Mouse (Mus musculus) heart, embryonic 14.5 days (tissue): ENCODE measurements at regions not wholly inside any gene's neighbourhood (a gene's known extent, or its start where the extent isn't known, plus 50 kb on each side); places are given as distances from the start of the nearest gene placed in this dataset.

Experiments
- ATAC-seq: fragments of 200-750 bp; cut with Nextera tagmentation; 2 replicates; pipeline ENCODE4 v1.8.0; 2017; ENCODE audit warnings: low read depth, moderate TSS enrichment; ENCODE audit not compliant: insufficient number of reproducible peaks, insufficient read depth, low FRiP score
- H3K27ac ChIP-seq, 2 experiments: fragments of 200-500 bp in 1 of 2; fragments of 300-500 bp in 1 of 2; sonication (generic) in 1 of 2; replicated peaks in 1 of 2; 2 replicates each; pipeline ENCODE4 v1.5.1; 2012 to 2014; ENCODE audit warnings: low read depth in 2 of 2, low read length in 2 of 2, control low read depth in 1 of 2, mild to moderate bottlenecking in 1 of 2, mixed read lengths in 1 of 2; ENCODE audit not compliant: control insufficient read depth in 1 of 2, insufficient read depth in 1 of 2
- H3K27me3 ChIP-seq: fragments of 300-500 bp; sonication (generic); 2 replicates; pipeline ENCODE4 v1.6.1; 2014; ENCODE audit warnings: mild to moderate bottlenecking, low read length, control low read depth; ENCODE audit not compliant: control insufficient read depth, insufficient read depth
- H3K36me3 ChIP-seq: fragments of 300-500 bp; sonication (generic); 2 replicates; pipeline ENCODE4 v1.6.1; 2014; ENCODE audit warnings: mild to moderate bottlenecking, control low read depth, low read length, mixed read lengths; ENCODE audit not compliant: control insufficient read depth, insufficient read depth
- H3K4me1 ChIP-seq, 2 experiments: fragments of 200-500 bp in 1 of 2; fragments of 300-500 bp in 1 of 2; sonication (generic) in 1 of 2; 2 replicates each; pipeline ENCODE4 v1.6.1; 2012 to 2014; ENCODE audit warnings: low read length in 2 of 2, control low read depth in 1 of 2, mixed read lengths in 1 of 2; ENCODE audit not compliant: control insufficient read depth in 2 of 2, insufficient read depth in 2 of 2
- H3K4me2 ChIP-seq: fragments of 300-500 bp; sonication (generic); 2 replicates; pipeline ENCODE4 v1.6.1; 2014; ENCODE audit warnings: mild to moderate bottlenecking, low read length
- H3K4me3 ChIP-seq, 2 experiments: fragments of 200-500 bp in 1 of 2; fragments of 300-500 bp in 1 of 2; sonication (generic) in 1 of 2; 2 replicates each; pipeline ENCODE4 v1.5.1; 2012 to 2014; ENCODE audit warnings: low read length in 2 of 2, mild to moderate bottlenecking in 2 of 2, control low read depth in 1 of 2, low read depth in 1 of 2, moderate library complexity in 1 of 2; ENCODE audit not compliant: control insufficient read depth in 1 of 2, insufficient read depth in 1 of 2
- H3K9ac ChIP-seq: fragments of 300-500 bp; sonication (generic); 2 replicates; pipeline ENCODE4 v1.6.1; 2014; ENCODE audit warnings: mild to moderate bottlenecking, low read length
- H3K9me3 ChIP-seq: fragments of 300-500 bp; sonication (generic); 2 replicates; pipeline ENCODE4 v1.6.1; 2016; ENCODE audit warnings: low read length, control low read depth; ENCODE audit not compliant: control insufficient read depth
- WGBS: fragments of 180-500 bp; shearing (Covaris S2); extraction: QIAGEN DNeasy Blood & Tissue Kit; methylation state at CpG from one replicate; pipeline ENCODE4 v1.1.7; 2014; 5-methylcytosine and 5-hydroxymethylcytosine counted together

DNA sequence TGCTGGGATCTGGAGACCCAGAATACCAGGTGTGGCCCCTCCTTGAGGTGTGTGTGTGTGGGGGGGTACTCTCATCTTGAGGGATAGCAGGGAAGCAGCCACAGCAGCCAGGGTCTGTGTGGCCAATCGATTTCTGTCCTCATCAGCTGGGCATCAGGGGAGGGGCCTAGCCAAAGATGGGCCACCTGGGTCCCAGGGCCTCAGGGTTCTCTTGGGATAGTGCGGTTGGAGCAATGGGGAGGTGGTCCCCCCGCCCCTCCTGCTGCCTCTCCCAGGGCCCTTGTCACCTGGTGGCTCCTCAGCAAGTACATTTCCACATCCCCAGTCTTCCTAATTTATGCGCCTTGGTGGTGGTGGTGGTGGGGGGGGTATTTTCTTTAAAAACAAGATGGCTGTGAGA is 55.4 kb downstream of the Uncx start:
- Histone ChIP-seq H3K4me2 (no peak overlapping the region), H3K9ac (no peak overlapping the region), H3K4me3 (no peak overlapping the region), H3K4me1 (peaks cover 0 to 5% of the 10 kb centered on the region in 2 experiments; a peak in 2 of 4 replicates), H3K9me3 (no peaks in the 10 kb centered on the region), H3K27ac (no peak overlapping the region), H3K27me3 (peaks cover 91% of the 10 kb centered on the region), H3K36me3 (no peaks in the 10 kb centered on the region)
- ATAC-seq: no peak
- WGBS: 23% methylated on average over 4 of the region's 4 CpGs

DNA sequence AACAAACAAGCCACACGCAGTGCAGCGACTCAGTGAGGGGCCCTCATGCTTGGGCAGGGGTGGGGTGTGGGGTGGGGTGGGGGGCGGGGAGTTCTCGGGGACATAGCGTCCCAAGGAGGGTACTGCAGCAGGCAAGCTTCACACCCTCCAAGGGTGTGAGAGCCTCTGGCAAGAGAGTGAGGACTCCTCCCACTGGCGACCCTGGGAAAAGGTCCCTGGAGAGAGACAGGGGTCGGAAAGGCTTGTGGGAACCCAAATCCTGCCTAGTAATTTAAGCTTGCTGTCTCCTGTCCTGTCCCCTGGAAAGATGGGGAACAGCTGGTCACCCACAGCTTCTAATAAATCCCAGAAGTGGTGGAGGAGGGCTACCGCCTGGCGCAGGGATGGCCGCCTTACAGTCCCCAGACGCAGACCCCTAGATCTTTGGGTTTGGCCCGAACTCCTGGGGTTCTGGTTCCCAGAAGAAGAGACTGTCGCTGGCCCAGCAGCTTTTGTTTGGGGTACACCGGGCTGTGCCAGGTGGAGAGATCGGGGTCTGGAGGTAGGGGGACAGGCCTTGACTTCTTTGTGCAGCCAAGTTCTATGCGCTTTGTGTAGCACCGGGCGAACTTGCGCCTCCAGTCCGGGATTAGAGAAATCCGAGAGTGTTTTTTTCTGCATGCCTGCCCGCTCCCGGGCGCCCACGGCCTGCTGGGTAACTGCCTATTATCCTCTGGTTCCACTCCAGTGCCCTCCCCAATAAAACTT is 56.1 kb downstream of the Uncx start:
- H3K27ac ChIP-seq: no peak overlapping the region
- ATAC-seq: no peak
- under 1% methylated on average over 25 of the region's 25 CpGs for WGBS
- no peaks in the 10 kb centered on the region for H3K9me3 ChIP-seq
- H3K4me3 ChIP-seq: peak overlapping the region in 1 of 2 experiments; percentile 13; a peak in 2 of 4 replicates
- peaks cover 93% of the 10 kb centered on the region for H3K27me3 ChIP-seq
- H3K4me1 ChIP-seq: peaks cover 0 to 5% of the 10 kb centered on the region in 2 experiments; a peak in 2 of 4 replicates
- H3K36me3 ChIP-seq: no peaks in the 10 kb centered on the region
- H3K9ac ChIP-seq: no peak overlapping the region
- peak overlapping the region; percentile 44 for H3K4me2 ChIP-seq

DNA sequence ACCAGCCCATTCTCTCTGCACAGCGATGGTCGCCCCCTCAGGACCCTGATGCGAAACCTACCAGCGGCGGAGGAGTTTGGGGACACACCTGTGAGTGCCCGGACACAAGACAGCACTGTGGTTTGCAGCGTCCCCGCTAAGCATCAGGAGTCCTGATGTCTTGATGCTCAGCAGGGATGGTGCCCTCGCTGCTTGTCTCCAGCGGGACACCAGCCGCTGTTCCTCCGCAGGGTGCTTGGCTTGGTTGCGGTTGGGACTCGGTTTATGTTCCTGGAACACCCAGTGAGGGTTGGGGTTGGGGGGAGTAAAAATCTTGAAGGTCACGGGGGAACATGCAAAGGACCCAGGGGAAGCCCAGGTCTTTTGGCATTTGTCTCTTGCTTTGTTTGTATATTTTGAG is 56.9 kb downstream of the Uncx start:
- Histone ChIP-seq H3K9ac (no peak overlapping the region), H3K36me3 (no peaks in the 10 kb centered on the region), H3K4me1 (peaks cover 0 to 5% of the 10 kb centered on the region in 2 experiments; a peak in 2 of 4 replicates), H3K27ac (no peak overlapping the region), H3K4me3 (no peak overlapping the region), H3K4me2 (no peak overlapping the region), H3K9me3 (no peaks in the 10 kb centered on the region), H3K27me3 (peaks cover 92% of the 10 kb centered on the region)
- ATAC-seq: no peak
- WGBS: 4% methylated on average over 15 of the region's 15 CpGs

DNA sequence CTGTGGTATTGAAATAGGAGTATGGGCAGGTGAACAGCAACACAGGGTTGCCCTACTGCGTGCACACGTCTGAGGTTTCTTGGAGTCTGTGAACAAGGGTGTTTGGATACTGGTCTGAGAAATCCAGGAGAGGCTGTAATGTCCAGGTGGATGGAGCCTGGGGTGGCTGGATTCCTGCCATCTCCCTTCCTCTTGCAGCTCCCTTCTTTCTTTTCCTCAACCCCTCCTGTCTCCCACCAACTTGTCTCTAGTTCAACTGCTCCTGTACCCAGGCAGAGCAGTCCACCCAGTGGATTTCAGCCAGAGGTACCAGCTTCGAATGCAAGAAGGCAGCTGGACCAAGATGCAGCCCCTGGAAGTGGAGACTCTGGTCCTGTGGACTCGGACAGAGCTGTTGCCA is 59.6 kb downstream of the Uncx start:
- H3K4me2 ChIP-seq: no peak overlapping the region
- H3K27ac ChIP-seq: no peak overlapping the region
- H3K4me1 ChIP-seq: peaks cover 0 to 5% of the 10 kb centered on the region in 2 experiments; a peak in 2 of 4 replicates
- 56% methylated on average over 4 of the region's 4 CpGs for WGBS
- peaks cover 74% of the 10 kb centered on the region for H3K27me3 ChIP-seq
- H3K36me3 ChIP-seq: no peaks in the 10 kb centered on the region
- H3K9me3 ChIP-seq: no peaks in the 10 kb centered on the region
- H3K4me3 ChIP-seq: no peak overlapping the region
- no peak for ATAC-seq
- no peak overlapping the region for H3K9ac ChIP-seq

DNA sequence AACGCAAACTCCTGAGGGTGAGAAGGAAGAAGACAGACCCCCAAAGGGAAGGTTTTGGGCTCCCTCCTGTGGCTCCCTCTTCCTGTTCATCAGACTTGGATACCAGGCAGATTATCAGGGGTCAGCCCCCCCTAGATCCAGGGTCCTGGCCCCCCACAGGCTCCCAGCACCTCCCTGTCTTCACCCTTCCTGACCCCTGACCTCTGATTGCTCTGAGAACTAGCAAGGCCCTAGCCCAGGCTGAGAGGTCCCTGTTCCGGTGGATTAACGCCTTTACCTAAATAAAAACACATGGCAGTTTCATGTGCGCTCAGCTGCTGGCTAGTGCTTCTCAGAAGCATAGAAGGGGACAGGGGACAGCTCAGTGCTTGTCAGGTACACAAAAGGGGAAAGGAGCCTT is 60.2 kb downstream of the Uncx start:
- Histone ChIP-seq H3K9me3 (no peaks in the 10 kb centered on the region), H3K9ac (no peak overlapping the region), H3K27ac (no peak overlapping the region), H3K4me1 (peaks cover 0 to 5% of the 10 kb centered on the region in 2 experiments; a peak in 2 of 4 replicates), H3K36me3 (no peaks in the 10 kb centered on the region), H3K4me3 (no peak overlapping the region), H3K27me3 (peaks cover 67% of the 10 kb centered on the region), H3K4me2 (no peak overlapping the region)
- ATAC-seq: no peak
- WGBS: 16% methylated on average over 4 of the region's 4 CpGs

DNA sequence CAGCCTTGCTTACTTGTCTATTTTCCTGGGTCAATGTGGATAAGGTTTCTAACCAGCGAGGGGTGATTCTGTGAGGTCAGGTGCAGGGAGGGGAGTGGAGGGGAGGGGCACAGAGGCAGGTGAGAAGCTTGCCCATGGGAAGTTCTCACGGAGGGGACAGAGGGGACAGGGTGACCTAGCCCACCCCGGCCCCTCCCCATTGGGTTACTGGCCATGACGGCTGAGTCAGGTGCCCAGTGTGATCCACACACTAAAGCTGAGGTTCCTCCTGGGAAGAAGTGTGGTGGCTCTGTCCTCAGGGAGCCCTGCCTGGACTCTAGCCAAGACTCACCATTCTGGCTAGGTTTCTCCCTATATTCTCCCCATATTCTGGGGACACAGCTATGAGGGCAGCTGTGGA is 61.0 kb downstream of the Uncx start:
- no peak overlapping the region for H3K27ac ChIP-seq
- no peaks in the 10 kb centered on the region for H3K9me3 ChIP-seq
- peaks cover 0 to 3% of the 10 kb centered on the region in 2 experiments; a peak in 2 of 4 replicates for H3K4me1 ChIP-seq
- no peaks in the 10 kb centered on the region for H3K36me3 ChIP-seq
- no peak overlapping the region for H3K4me2 ChIP-seq
- H3K4me3 ChIP-seq: no peak overlapping the region
- no peak overlapping the region for H3K9ac ChIP-seq
- ATAC-seq: no peak
- WGBS: 45% methylated on average over 4 of the region's 4 CpGs
- peaks cover 60% of the 10 kb centered on the region for H3K27me3 ChIP-seq

DNA sequence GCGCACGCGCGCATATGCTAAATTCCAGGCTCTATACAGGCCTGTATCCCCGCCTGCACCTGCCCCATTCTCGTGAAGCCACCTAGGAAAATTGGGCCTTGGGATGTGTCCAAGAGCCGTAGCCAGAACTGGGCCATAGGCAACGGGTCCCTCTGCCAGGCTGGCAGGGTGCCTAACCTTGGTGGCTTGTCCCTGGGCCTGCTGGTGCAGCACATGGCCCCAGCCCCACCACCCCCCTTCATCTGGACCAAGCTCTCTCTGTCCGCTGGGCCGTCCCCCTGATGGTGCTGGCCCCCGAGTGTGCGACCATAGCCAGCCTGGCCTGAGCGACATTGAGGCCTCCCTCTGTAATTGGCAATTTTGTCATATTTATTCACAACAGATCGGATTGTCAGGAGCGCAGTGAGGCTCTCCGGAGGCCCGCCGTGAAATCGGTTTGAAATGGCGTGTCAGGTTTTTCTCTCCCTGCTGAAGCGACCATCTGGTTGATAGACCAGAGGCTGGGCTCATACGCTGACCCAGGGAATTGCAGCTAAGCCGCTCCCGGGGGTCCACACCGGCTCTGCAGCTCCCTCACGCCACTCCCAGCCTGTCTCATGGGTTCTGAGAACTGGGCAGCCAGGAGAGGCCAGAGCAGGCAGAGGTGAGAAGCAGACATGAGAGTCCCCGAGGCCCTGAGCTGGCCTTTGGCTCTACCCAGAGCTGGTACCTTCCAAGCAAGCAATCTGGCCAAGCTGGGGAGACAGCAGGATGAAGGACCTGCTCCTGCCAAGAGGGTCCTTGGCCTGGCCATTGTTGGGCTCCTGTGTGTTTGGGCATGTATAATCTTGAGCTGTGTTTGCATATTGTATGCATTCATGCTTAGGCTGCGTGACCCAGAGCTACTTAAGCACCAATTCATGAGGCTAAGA is 67.6 kb downstream of the Uncx start:
- Histone ChIP-seq H3K36me3 (no peaks in the 10 kb centered on the region), H3K4me2 (no peak overlapping the region), H3K9me3 (no peaks in the 10 kb centered on the region), H3K4me3 (no peak overlapping the region), H3K27ac (no peak overlapping the region), H3K9ac (no peak overlapping the region), H3K27me3 (no peaks in the 10 kb centered on the region), H3K4me1 (no peaks in the 10 kb centered on the region)
- WGBS: 80% methylated on average over 28 of the region's 28 CpGs
- ATAC-seq: no peak
